Mouse (Mus musculus) embryonic facial prominence, embryonic 13.5 days (tissue): Measurements from ENCODE around the gene Vmn1r13. TPM values are rescaled to one million over a fixed set of nuclear protein-coding genes. Genes with fewer than 3 reads are reported as not detected.
"Not testable (repeated sequence)": the region's sequence is repeated elsewhere in the genome, so short reads cannot be mapped to it uniquely, and the experiment has no call there.

ENCODE experiments used
- ATAC-seq: fragments of 200-750 bp; cut with Nextera tagmentation; 2 replicates; pipeline ENCODE4 v1.8.0; 2017; ENCODE audit warnings: low read depth; ENCODE audit not compliant: insufficient number of reproducible peaks, insufficient read depth, low FRiP score, low TSS enrichment
- H3K27ac ChIP-seq: fragments of 300-500 bp; sonication (generic); 2 replicates; pipeline ENCODE4 v1.5.1; 2015; ENCODE audit warnings: moderate library complexity, mild to moderate bottlenecking, inconsistent platforms
- H3K27me3 ChIP-seq: fragments of 300-500 bp; sonication (generic); 2 replicates; pipeline ENCODE4 v1.6.1; 2015; ENCODE audit warnings: mild to moderate bottlenecking, inconsistent platforms
- H3K36me3 ChIP-seq: fragments of 300-500 bp; sonication (generic); 2 replicates; pipeline ENCODE4 v1.6.1; 2015; ENCODE audit warnings: mild to moderate bottlenecking, inconsistent platforms
- H3K4me1 ChIP-seq: fragments of 300-500 bp; sonication (generic); 2 replicates; pipeline ENCODE4 v1.6.1; 2015; ENCODE audit warnings: inconsistent platforms
- H3K4me2 ChIP-seq: fragments of 300-500 bp; sonication (generic); 2 replicates; pipeline ENCODE4 v1.6.1; 2015; ENCODE audit warnings: moderate library complexity, mild to moderate bottlenecking, inconsistent platforms
- H3K4me3 ChIP-seq: fragments of 300-500 bp; sonication (generic); 2 replicates; pipeline ENCODE4 v1.5.1; 2015; ENCODE audit warnings: mild to moderate bottlenecking, inconsistent platforms
- H3K9ac ChIP-seq: fragments of 300-500 bp; sonication (generic); 2 replicates; pipeline ENCODE4 v1.6.1; 2015; ENCODE audit warnings: mild to moderate bottlenecking, inconsistent platforms
- H3K9me3 ChIP-seq: fragments of 300-500 bp; sonication (generic); 2 replicates; pipeline ENCODE4 v1.6.1; 2016; ENCODE audit warnings: inconsistent platforms
- WGBS: fragments of 180-500 bp; shearing (Covaris S2); methylation state at CpG from one replicate; pipeline ENCODE4 v1.1.7; 2015; ENCODE audit warnings: mixed read lengths; 5-methylcytosine and 5-hydroxymethylcytosine counted together
- polyA plus RNA-seq: library from polyadenylated mRNA; unstranded; fragments of >200 nt; fragmentation: Nextera tagmentation; extraction: Ambion mirVana; gene quantifications from 2 replicates; pipeline ENCODE4 v1.2.1, GENCODE M21; 2015

Vmn1r13 gene
- polyA plus RNA-seq, result not detected in 2 replicates

- not testable (repeated sequence) for H3K9ac ChIP-seq, H3K9me3 ChIP-seq, ATAC-seq, H3K36me3 ChIP-seq, H3K4me1 ChIP-seq, H3K4me3 ChIP-seq, H3K4me2 ChIP-seq, H3K27me3 ChIP-seq, H3K27ac ChIP-seq
- WGBS, result 86% methylated on average over 1 of the region's 1 CpGs
Observed at GRCm38 (mm10) chr6:57202990-57203389, at the start of gene Vmn1r13. TSS of gene Vmn1r13 (plus strand) at chr6:57203290.

- Histone ChIP-seq H3K27me3 (no peaks in the 10 kb centered on the region), H3K36me3 (no peaks in the 10 kb centered on the region), H3K4me2 (no peak within 1 kb of the TSS), H3K4me1 (no peaks in the 10 kb centered on the region), H3K27ac (no peak within 1 kb of the TSS), H3K4me3 (no peak within 1 kb of the TSS), H3K9me3 (no peaks in the 10 kb centered on the region), H3K9ac (no peak within 1 kb of the TSS)
- WGBS, result 79% methylated on average over 2 of the region's 2 CpGs
- ATAC-seq, result no peak
Observed at GRCm38 (mm10) chr6:57156619-57157018, 46.5 kb upstream of the Vmn1r13 start, which contains the start of gene Vmn1r12. TSS of gene Vmn1r12 (plus strand) at chr6:57156919.

- not testable (repeated sequence) for H3K27me3 ChIP-seq, ATAC-seq
Observed at GRCm38 (mm10) chr6:57190016-57190415, 13.1 kb upstream of the Vmn1r13 start.

GRCm38 (mm10) chr6:57231386-57231785 lies 28.3 kb downstream of the Vmn1r13 start, which contains the start of gene Vmn1r14:
TSS of gene Vmn1r14 (plus strand) at chr6:57231686.
- no peaks in the 10 kb centered on the region for H3K36me3 ChIP-seq
- H3K9me3 ChIP-seq, result no peaks in the 10 kb centered on the region
- 86% methylated on average over 3 of the region's 3 CpGs for WGBS
- no peaks in the 10 kb centered on the region for H3K4me1 ChIP-seq
- H3K27ac ChIP-seq, result no peak within 1 kb of the TSS
- H3K4me3 ChIP-seq, result no peak within 1 kb of the TSS
- H3K27me3 ChIP-seq, result no peaks in the 10 kb centered on the region
- ATAC-seq, result no peak
- no peak within 1 kb of the TSS for H3K9ac ChIP-seq
- H3K4me2 ChIP-seq, result no peak within 1 kb of the TSS

More at GRCm38 (mm10) chr6:57190016-57190415, 13.1 kb upstream of the Vmn1r13 start:
- not testable (repeated sequence) for H3K36me3 ChIP-seq, H3K27ac ChIP-seq, H3K4me1 ChIP-seq, H3K4me3 ChIP-seq, H3K4me2 ChIP-seq, H3K9ac ChIP-seq, H3K9me3 ChIP-seq
- 50% methylated on average over 3 of the region's 3 CpGs for WGBS

GRCm38 (mm10) chr6:57257652-57258051 lies 54.6 kb downstream of the Vmn1r13 start, which contains the start of gene Vmn1r15:
TSS of gene Vmn1r15 (plus strand) at chr6:57257952.
- no peak within 1 kb of the TSS for H3K27ac ChIP-seq
- H3K4me3 ChIP-seq, result no peak within 1 kb of the TSS
- H3K9ac ChIP-seq, result no peak within 1 kb of the TSS
- WGBS, result 66% methylated on average over 1 of the region's 1 CpGs
- no peaks in the 10 kb centered on the region for H3K27me3 ChIP-seq
- H3K36me3 ChIP-seq, result no peaks in the 10 kb centered on the region
- H3K4me2 ChIP-seq, result no peak within 1 kb of the TSS
- ATAC-seq, result no peak
- H3K9me3 ChIP-seq, result no peaks in the 10 kb centered on the region
- no peaks in the 10 kb centered on the region for H3K4me1 ChIP-seq

GRCm38 (mm10) chr6:57260990-57261389 lies 57.9 kb downstream of the Vmn1r13 start:
- Histone ChIP-seq H3K4me3 (no peak overlapping the region), H3K36me3 (no peaks in the 10 kb centered on the region), H3K27me3 (no peaks in the 10 kb centered on the region), H3K4me1 (no peaks in the 10 kb centered on the region), H3K9ac (no peak overlapping the region), H3K27ac (no peak overlapping the region), H3K9me3 (no peaks in the 10 kb centered on the region), H3K4me2 (no peak overlapping the region)
- WGBS, result 86% methylated on average over 2 of the region's 2 CpGs
- ATAC-seq, result no peak

Other genes with a start within 250 kb of the Vmn1r13 start
- not detected in 2 replicates for gene Vmn1r5, start 233.0 kb upstream of the Vmn1r13 start, polyA plus RNA-seq
- gene Vmn1r6, start 206.0 kb upstream of the Vmn1r13 start, polyA plus RNA-seq, result not detected in 2 replicates
- gene Vmn1r7, start 178.0 kb upstream of the Vmn1r13 start, polyA plus RNA-seq, result not detected in 2 replicates
- gene Vmn1r8, start 171.0 kb upstream of the Vmn1r13 start, polyA plus RNA-seq, result not detected in 2 replicates
- not detected in 2 replicates for gene Vmn1r9, start 136.5 kb upstream of the Vmn1r13 start, polyA plus RNA-seq
- not detected in 2 replicates for gene Vmn1r10, start 93.8 kb upstream of the Vmn1r13 start, polyA plus RNA-seq
- gene Vmn1r11, start 69.8 kb upstream of the Vmn1r13 start, polyA plus RNA-seq, result not detected in 2 replicates
- not detected in 2 replicates for gene Vmn1r12, start 46.4 kb upstream of the Vmn1r13 start, polyA plus RNA-seq
- not detected in 2 replicates for gene Vmn1r14, start 28.4 kb downstream of the Vmn1r13 start, polyA plus RNA-seq
- gene Vmn1r15, start 54.7 kb downstream of the Vmn1r13 start, polyA plus RNA-seq, result not detected in 2 replicates
- not detected in 2 replicates for gene Vmn1r16, start 126.2 kb downstream of the Vmn1r13 start, polyA plus RNA-seq
- gene Vmn1r17, start 160.4 kb downstream of the Vmn1r13 start, polyA plus RNA-seq, result not detected in 2 replicates
- not detected in 2 replicates for gene Vmn1r18, start 192.5 kb downstream of the Vmn1r13 start, polyA plus RNA-seq
- gene Vmn1r19, start 200.5 kb downstream of the Vmn1r13 start, polyA plus RNA-seq, result not detected in 2 replicates
- not detected in 2 replicates for gene Vmn1r20, start 225.6 kb downstream of the Vmn1r13 start, polyA plus RNA-seq